Mouse (Mus musculus) limb, embryonic 13.5 days (tissue): ENCODE results near the gene Morn4. TPM values are rescaled to one million over a fixed set of nuclear protein-coding genes. Genes with fewer than 3 reads are reported as not detected.

ENCODE experiments used
- ATAC-seq: fragments of 200-750 bp; cut with Nextera tagmentation; 2 replicates; pipeline ENCODE4 v1.8.0; 2017; ENCODE audit warnings: low read depth, moderate number of reproducible peaks, moderate TSS enrichment; ENCODE audit not compliant: low FRiP score
- H3K27ac ChIP-seq: fragments of 300-500 bp; sonication (generic); 2 replicates; pipeline ENCODE4 v1.5.1; 2015; ENCODE audit warnings: inconsistent platforms, mild to moderate bottlenecking, moderate library complexity
- H3K27me3 ChIP-seq: fragments of 300-500 bp; sonication (generic); 2 replicates; pipeline ENCODE4 v1.6.1; 2015; ENCODE audit warnings: mild to moderate bottlenecking, inconsistent platforms
- H3K36me3 ChIP-seq: fragments of 300-500 bp; sonication (generic); 2 replicates; pipeline ENCODE4 v1.6.1; 2015; ENCODE audit warnings: inconsistent platforms, mild to moderate bottlenecking, moderate library complexity
- H3K4me1 ChIP-seq: fragments of 300-500 bp; sonication (generic); 2 replicates; pipeline ENCODE4 v1.6.1; 2015; ENCODE audit warnings: inconsistent platforms
- H3K4me2 ChIP-seq: fragments of 300-500 bp; sonication (generic); replicated peaks from 2 replicates; pipeline ENCODE4 v1.6.1; 2015; ENCODE audit warnings: inconsistent platforms, mild to moderate bottlenecking, moderate library complexity
- H3K4me3 ChIP-seq: fragments of 300-500 bp; sonication (generic); 2 replicates; pipeline ENCODE4 v1.5.1; 2015; ENCODE audit warnings: moderate library complexity, mild to moderate bottlenecking, inconsistent platforms
- H3K9ac ChIP-seq: fragments of 300-500 bp; sonication (generic); 2 replicates; pipeline ENCODE4 v1.6.1; 2015; ENCODE audit warnings: mild to moderate bottlenecking, inconsistent platforms
- H3K9me3 ChIP-seq: fragments of 300-500 bp; sonication (generic); 2 replicates; pipeline ENCODE4 v1.6.1; 2016; ENCODE audit warnings: inconsistent platforms
- WGBS: fragments of 180-500 bp; shearing (Covaris S2); methylation state at CpG from one replicate; pipeline ENCODE4 v1.1.7; 2015; 5-methylcytosine and 5-hydroxymethylcytosine counted together
- polyA plus RNA-seq: library from polyadenylated mRNA; unstranded; fragments of >200 nt; fragmentation: Nextera tagmentation; extraction: Ambion mirVana; gene quantifications from 2 replicates; pipeline ENCODE4 v1.2.1, GENCODE M21; 2015

The Morn4 gene
- polyA plus RNA-seq, 1 experiment from 2014 or later: 32.1 TPM

DNA sequence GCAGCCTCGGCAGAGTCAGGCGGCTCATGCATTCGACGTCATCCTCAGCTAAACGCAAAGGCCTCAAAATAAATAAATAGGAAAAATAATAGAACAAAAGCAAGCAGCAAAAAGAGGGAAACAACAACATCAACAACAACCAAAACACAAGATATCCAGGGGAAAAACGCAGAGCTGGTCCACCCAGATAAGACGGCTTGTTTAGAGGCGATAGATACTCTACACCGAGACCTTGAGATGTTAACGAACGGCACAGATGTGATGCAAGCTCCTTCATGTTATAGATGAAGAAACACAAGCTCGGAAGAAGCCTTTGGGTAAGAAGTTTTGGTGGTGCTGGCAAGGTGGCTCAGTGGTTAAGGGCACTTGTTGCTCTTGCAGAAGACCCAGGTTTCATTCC is 7.2 kb downstream of the Morn4 start:
- WGBS: 95% methylated on average over 12 of the region's 12 CpGs
- Histone ChIP-seq H3K4me3 (no peak overlapping the region), H3K9me3 (no peaks in the 10 kb centered on the region), H3K9ac (no peak overlapping the region), H3K27ac (no peak overlapping the region), H3K4me2 (no peak overlapping the region), H3K27me3 (no peaks in the 10 kb centered on the region), H3K36me3 (peaks cover 32% of the 10 kb centered on the region), H3K4me1 (no peaks in the 10 kb centered on the region)
- no peak for ATAC-seq

DNA sequence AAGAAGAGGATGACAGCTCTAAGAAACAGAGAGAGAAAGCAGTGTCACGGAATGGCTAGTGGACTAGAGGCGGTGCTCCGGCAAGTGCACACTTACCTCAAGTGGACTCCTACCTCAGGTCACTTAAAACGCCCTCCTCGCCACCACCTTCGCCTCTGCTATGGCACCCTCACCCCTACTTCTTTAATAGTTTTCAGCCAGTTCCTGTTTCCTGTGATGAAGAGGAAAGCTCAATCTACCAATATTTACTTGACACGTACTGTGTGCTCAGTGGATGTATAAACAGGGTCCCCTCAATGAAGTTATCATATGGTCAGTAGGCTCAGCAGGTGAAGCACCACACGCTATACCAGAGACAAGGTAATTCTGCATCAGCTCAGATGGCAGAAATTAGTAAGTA is 7.6 kb downstream of the Morn4 start:
- no peak for ATAC-seq
- Histone ChIP-seq H3K9ac (no peak overlapping the region), H3K9me3 (no peaks in the 10 kb centered on the region), H3K4me2 (no peak overlapping the region), H3K4me3 (no peak overlapping the region), H3K4me1 (no peaks in the 10 kb centered on the region), H3K36me3 (peaks cover 32% of the 10 kb centered on the region), H3K27ac (no peak overlapping the region), H3K27me3 (no peaks in the 10 kb centered on the region)
- 94% methylated on average over 8 of the region's 8 CpGs for WGBS

DNA sequence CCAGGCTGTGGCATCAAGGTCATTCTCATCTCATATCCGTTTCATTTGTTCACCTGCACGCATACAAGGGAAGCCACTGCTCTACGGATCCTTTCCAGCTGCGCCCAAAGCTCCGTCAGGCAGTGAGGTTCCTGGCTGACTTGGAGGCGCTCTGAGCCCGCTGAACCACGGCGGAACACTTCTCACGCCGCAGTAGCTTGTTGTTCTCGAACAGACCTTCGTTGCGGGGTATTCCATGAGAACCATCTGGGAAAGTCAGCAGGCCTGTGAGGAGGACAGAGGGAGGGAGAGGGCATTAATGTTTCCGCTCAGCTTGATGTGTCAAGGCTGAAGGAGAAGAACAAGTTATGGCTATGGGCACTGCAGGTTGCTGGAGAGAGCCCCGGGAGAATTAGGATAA is 10.2 kb downstream of the Morn4 start:
- H3K27me3 ChIP-seq: no peaks in the 10 kb centered on the region
- no peak overlapping the region for H3K9ac ChIP-seq
- 92% methylated on average over 16 of the region's 16 CpGs for WGBS
- peaks cover 32% of the 10 kb centered on the region for H3K36me3 ChIP-seq
- H3K27ac ChIP-seq: no peak overlapping the region
- no peak overlapping the region for H3K4me3 ChIP-seq
- no peaks in the 10 kb centered on the region for H3K9me3 ChIP-seq
- H3K4me1 ChIP-seq: no peaks in the 10 kb centered on the region
- no peak overlapping the region for H3K4me2 ChIP-seq
- ATAC-seq: no peak

DNA sequence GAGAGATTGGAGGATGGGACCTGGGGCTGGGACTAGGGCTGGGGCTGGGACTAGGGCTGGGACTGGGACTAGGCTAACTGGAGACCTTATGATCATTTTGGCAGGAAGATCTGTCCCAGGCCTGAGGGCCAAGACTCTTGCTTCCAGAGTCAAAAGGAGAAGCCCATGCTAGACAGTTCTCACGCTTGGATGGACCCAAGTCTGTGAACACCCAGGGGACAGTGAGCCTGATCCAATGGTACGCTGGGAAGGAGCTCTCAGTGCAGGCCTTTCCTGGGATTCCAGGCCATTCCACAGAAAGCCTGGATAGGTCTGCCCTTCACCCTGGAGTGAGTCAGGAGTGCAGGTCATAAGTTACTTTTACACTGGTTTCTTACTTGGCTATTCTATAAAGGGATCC is 11.1 kb downstream of the Morn4 start:
- WGBS: 86% methylated on average over 2 of the region's 2 CpGs
- H3K4me3 ChIP-seq: no peak overlapping the region
- H3K9me3 ChIP-seq: no peaks in the 10 kb centered on the region; the same call in 1 of the 2 replicates
- peaks cover 32% of the 10 kb centered on the region for H3K36me3 ChIP-seq
- H3K4me2 ChIP-seq: no peak overlapping the region
- no peak overlapping the region for H3K27ac ChIP-seq
- H3K9ac ChIP-seq: no peak overlapping the region
- H3K4me1 ChIP-seq: no peaks in the 10 kb centered on the region
- no peak for ATAC-seq
- no peaks in the 10 kb centered on the region for H3K27me3 ChIP-seq

DNA sequence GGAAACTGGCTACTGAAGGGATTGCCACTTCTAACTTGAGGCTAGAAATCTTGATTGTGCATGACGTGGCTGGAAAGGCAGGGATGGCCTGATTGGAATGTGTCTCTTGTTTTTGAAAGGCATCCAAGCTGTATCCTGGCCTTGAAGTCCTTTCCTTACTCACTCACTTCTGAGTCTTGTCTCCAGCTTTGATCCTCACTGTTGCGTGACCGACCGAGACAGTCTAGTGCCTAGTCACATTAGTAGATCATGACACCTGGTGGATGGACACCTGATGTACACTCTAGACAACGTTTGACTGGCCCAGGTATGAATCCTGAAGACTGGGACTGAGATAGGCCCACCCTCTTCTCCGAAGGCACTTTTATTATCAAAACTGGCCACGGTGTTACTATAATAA is 13.4 kb downstream of the Morn4 start:
- H3K4me3 ChIP-seq: no peak overlapping the region
- H3K27ac ChIP-seq: no peak overlapping the region
- no peaks in the 10 kb centered on the region; the same call in 1 of the 2 replicates for H3K9me3 ChIP-seq
- H3K27me3 ChIP-seq: no peaks in the 10 kb centered on the region
- WGBS: 77% methylated on average over 7 of the region's 7 CpGs
- no peak for ATAC-seq
- peaks cover 21% of the 10 kb centered on the region for H3K36me3 ChIP-seq
- H3K4me1 ChIP-seq: no peaks in the 10 kb centered on the region
- no peak overlapping the region for H3K9ac ChIP-seq
- H3K4me2 ChIP-seq: no peak overlapping the region

DNA sequence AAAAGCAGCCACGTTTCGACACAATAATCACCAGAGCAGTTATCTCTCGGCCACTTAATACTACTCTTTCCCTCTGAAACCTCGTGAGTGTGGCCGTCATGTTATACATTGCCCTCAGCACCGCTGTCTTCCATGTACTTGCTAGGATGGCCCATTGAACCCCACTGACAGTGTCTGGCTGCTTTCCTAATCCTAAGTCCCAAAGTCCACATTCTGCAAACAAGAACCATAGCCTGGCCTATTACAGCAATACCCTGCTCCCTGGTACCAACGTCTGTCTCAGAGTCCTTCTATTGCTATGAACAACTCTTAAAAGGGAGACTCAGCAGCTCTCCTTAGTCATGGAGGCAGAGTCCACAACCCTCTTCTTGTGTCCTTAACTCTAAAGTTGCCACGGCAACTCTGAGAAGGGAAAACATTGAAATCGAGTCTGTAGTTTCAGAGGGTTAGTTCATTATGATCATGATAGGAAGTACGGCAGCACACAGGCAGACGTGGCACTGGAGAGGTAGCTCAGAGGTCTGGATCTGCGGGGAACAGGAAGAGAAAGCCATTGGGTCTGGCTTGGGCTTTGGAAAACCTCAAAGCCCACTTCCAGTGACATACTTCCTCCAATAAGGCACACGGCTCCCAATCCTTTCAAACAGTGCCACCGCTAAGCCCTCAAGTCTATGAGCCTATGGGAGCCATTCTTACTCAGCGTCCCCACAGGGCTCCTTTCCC is 14.1 kb downstream of the Morn4 start:
- Histone ChIP-seq H3K9ac (no peak overlapping the region), H3K4me2 (no peak overlapping the region), H3K4me3 (no peak overlapping the region), H3K36me3 (peaks cover 18% of the 10 kb centered on the region), H3K9me3 (no peaks in the 10 kb centered on the region; the same call in 1 of the 2 replicates), H3K4me1 (no peaks in the 10 kb centered on the region), H3K27me3 (no peaks in the 10 kb centered on the region), H3K27ac (no peak overlapping the region)
- ATAC-seq: no peak
- WGBS: 85% methylated on average over 15 of the region's 15 CpGs

DNA sequence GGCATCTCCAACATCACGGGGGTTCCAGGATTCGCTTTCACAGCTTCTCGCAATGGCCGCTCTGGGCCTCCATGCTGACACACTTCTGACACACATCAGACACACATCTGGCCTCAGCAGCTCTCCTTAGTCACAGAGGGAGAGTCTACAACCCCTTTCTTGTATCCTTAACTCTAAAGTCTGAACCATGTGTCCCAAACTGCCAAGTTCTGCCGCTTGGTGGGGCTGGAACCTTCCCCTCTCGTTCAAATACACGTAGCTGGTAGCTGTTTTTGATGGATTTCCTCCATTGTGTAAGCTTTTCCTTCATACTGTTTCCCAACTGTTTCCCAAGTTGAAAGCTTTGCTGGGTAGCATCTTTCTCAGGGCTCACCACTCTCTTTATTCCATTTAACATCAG is 14.9 kb downstream of the Morn4 start:
- peaks cover 13% of the 10 kb centered on the region for H3K36me3 ChIP-seq
- WGBS: 72% methylated on average over 7 of the region's 7 CpGs
- no peaks in the 10 kb centered on the region for H3K27me3 ChIP-seq
- no peaks in the 10 kb centered on the region; the same call in 1 of the 2 replicates for H3K9me3 ChIP-seq
- no peak overlapping the region for H3K9ac ChIP-seq
- ATAC-seq: no peak
- no peak overlapping the region for H3K4me3 ChIP-seq
- no peak overlapping the region for H3K4me2 ChIP-seq
- no peaks in the 10 kb centered on the region for H3K4me1 ChIP-seq
- H3K27ac ChIP-seq: no peak overlapping the region

DNA sequence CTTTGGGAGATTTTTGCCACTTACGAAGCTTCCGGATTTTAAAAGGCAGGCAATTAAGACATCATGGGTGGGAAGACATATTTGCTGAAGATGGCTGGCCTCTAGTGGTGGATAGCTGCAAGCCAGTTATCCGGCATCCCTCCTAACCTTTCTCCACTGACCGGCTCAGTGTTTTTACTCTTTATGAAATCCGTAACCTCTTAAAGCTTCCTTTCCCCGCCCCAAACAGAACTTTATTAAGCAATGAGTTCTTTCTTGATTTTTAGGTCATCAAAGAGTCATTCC is 17.0 kb downstream of the Morn4 start:
- no peak for ATAC-seq
- Histone ChIP-seq H3K4me3 (no peak overlapping the region), H3K4me2 (no peak overlapping the region), H3K27ac (no peak overlapping the region), H3K27me3 (no peaks in the 10 kb centered on the region), H3K9ac (no peak overlapping the region), H3K36me3 (no peaks in the 10 kb centered on the region), H3K4me1 (no peaks in the 10 kb centered on the region), H3K9me3 (no peaks in the 10 kb centered on the region; the same call in 1 of the 2 replicates)
- WGBS: 58% methylated on average over 6 of the region's 6 CpGs

DNA sequence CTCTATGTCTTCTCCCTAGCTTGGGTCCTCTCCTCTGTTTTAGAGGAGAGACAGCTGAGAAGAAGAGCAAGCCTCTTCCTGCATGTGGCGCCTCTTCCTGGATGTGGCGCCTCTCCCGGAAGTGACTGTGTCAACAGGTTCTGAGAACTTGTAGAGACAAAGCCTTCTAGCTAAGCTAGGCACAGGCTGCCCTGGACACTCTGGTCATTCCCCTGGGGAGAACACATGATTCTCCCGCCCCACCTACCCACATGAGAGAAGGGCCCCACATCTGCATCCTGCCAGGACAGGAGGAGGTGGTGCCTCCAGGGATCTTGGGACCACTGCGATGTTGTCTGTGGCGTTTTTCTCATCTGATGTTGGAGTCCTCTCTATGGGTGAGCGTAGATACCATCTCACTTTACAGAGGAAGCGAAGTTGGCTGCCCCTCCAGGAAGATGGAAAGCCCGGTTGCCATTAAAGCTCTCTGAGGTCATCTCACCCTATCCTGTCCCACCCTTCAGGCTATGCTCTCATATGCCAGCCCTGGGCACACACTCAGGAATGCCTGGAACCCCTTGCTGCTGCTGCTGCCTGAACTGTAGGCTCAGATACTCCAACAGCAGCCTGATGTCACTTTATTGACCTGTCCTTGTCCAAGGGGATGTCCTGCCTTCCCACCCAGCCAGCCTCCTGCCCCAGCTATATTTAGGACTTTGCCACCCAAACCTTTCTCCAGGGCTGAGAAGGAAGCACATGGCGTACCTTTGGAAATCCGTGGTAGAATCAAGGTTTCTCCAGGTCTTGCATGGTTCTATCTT is 17.5 kb downstream of the Morn4 start:
- Histone ChIP-seq H3K4me1 (no peaks in the 10 kb centered on the region), H3K9me3 (no peaks in the 10 kb centered on the region; the same call in 1 of the 2 replicates), H3K9ac (no peak overlapping the region), H3K4me2 (no peak overlapping the region), H3K27ac (no peak overlapping the region), H3K36me3 (no peaks in the 10 kb centered on the region), H3K27me3 (no peaks in the 10 kb centered on the region), H3K4me3 (no peak overlapping the region)
- WGBS: 82% methylated on average over 11 of the region's 11 CpGs
- ATAC-seq: no peak

DNA sequence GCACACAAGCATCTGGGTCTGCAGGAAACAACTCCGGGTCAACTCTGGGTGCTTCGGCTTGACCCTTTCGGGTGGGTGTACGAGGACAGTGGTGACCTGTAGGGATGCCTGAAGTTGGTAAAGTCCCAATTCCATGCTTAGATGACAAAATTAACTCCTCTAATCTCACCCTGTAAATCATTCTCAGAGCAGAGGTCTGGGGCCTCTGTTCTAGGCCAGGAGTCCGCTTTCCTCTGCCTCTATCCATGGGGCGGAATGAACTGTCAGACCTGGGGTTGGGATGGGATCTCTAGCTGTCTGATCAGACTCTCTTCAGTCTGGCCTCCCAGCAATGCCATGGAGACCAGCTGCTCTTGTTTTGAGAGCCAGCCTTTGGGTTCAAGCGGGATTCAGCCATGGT is 24.7 kb downstream of the Morn4 start:
- H3K4me1 ChIP-seq: no peaks in the 10 kb centered on the region
- H3K9ac ChIP-seq: no peak overlapping the region
- H3K27ac ChIP-seq: no peak overlapping the region
- H3K4me3 ChIP-seq: no peak overlapping the region
- no peaks in the 10 kb centered on the region for H3K27me3 ChIP-seq
- no peak overlapping the region for H3K4me2 ChIP-seq
- WGBS: 92% methylated on average over 7 of the region's 7 CpGs
- H3K9me3 ChIP-seq: no peaks in the 10 kb centered on the region
- no peak for ATAC-seq
- H3K36me3 ChIP-seq: no peaks in the 10 kb centered on the region

DNA sequence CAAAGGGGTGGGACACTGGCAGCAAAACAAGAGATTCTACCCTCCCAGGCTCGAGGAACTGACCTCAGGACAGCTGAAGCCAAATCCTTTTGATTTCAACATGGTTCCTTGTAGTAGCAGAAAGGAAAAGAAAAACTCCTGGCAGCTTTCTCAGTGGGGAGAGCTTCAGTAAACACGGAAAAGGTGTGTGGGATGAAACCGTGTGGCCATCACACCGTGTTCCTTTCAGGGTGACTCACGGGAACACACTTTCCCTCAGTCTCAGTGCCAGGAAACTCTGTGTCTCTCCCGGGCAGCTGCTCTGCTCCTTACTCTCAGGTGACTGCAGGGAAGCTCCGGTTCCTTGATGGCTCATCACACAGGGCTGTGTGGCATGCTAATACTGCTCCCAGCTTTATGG is 27.7 kb downstream of the Morn4 start:
- ATAC-seq: no peak
- Histone ChIP-seq H3K27me3 (no peaks in the 10 kb centered on the region), H3K9ac (no peak overlapping the region), H3K36me3 (no peaks in the 10 kb centered on the region), H3K4me3 (no peak overlapping the region), H3K27ac (no peak overlapping the region), H3K4me1 (no peaks in the 10 kb centered on the region), H3K4me2 (no peak overlapping the region), H3K9me3 (no peaks in the 10 kb centered on the region)
- WGBS: 62% methylated on average over 7 of the region's 7 CpGs

DNA sequence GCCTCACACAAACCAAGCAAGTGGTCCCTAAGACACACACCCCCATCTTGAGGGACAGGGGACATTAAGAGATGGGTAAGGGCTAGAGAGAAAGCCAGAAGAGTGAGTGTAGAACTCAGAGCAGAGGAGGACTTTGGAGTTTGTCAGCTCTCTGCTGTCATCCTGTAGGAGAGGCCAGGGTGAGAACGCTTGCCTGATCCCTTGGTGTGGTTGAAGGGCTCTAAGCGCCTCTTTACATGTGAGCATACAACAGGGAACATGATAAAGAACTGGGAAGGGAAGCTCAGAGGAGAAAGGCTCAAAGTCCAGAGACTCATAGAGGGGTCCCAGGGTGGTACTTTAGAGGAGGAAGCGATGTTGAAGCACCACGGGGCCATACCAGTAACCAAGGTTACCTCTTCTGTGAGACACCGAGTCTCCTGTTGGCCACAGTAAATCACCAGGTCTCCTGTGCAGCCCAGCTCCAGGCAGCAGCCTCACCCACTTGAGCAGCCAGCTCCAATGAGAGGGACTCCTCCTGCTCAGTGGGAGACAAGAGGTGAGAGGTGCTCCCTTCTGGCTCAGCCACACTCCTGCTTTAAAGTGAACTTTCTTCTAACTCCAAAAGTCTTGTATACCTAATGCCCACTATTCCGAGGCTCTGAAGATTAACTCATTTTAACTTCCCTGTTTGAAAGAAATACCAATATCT is 29.3 kb downstream of the Morn4 start:
- Histone ChIP-seq H3K9me3 (no peaks in the 10 kb centered on the region), H3K9ac (no peak overlapping the region), H3K4me1 (no peaks in the 10 kb centered on the region), H3K27ac (no peak overlapping the region), H3K36me3 (no peaks in the 10 kb centered on the region), H3K4me2 (no peak overlapping the region), H3K4me3 (no peak overlapping the region), H3K27me3 (no peaks in the 10 kb centered on the region)
- 75% methylated on average over 6 of the region's 6 CpGs for WGBS
- ATAC-seq: no peak
